Mouse (Mus musculus) kidney, postnatal 10 days (tissue): ENCODE measurements around the gene Dpt.
"Not testable (repeated sequence)": the region's sequence is repeated elsewhere in the genome, so short reads cannot be mapped to it uniquely, and the experiment has no call there.

Experiments used
- DNase-seq: peaks from one replicate; pipeline ENCODE4 v3.0.0; 2021; ENCODE audit warnings: mixed read lengths

Dpt gene

GRCm38 (mm10) chr1:164796471-164796870 is at the start of gene Dpt:
Gene Dpt (plus strand): TSS chr1:164796644.
- DNase-seq: peak; percentile 72

- no peak for DNase-seq
Observed at GRCm38 (mm10) chr1:164753736-164754135, 42.7 kb upstream of the Dpt start.

- no peak for DNase-seq
Observed at GRCm38 (mm10) chr1:164755671-164756070, 40.8 kb upstream of the Dpt start.

- DNase-seq: no peak
Observed at GRCm38 (mm10) chr1:164756951-164757350, 39.5 kb upstream of the Dpt start.

- no peak for DNase-seq
Observed at GRCm38 (mm10) chr1:164758401-164758800, 38.0 kb upstream of the Dpt start.

GRCm38 (mm10) chr1:164762276-164762675 is 34.2 kb upstream of the Dpt start:
- peak; percentile 53 for DNase-seq

DNA sequence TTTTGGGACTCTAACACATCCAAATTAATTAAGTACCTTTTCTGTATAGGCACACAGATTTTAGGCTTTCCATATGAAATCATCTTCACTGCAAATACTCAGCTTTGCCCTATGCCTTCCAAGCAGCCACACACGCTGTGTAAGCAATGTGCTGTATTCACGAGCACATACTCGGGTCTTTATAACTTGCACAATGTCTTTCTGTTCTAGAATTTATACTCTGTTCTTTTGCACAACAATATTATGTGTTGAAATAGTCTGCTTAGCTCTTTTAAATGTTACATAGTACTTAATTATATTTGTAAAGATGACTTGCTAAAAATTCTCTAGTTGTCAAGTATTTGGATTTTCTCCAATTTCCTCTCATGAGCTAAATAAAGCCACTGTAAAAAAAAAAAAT is 29.8 kb upstream of the Dpt start:
- DNase-seq: no peak

- DNase-seq: peak; percentile 73
Observed at GRCm38 (mm10) chr1:164770611-164771010, 25.8 kb upstream of the Dpt start.

DNA sequence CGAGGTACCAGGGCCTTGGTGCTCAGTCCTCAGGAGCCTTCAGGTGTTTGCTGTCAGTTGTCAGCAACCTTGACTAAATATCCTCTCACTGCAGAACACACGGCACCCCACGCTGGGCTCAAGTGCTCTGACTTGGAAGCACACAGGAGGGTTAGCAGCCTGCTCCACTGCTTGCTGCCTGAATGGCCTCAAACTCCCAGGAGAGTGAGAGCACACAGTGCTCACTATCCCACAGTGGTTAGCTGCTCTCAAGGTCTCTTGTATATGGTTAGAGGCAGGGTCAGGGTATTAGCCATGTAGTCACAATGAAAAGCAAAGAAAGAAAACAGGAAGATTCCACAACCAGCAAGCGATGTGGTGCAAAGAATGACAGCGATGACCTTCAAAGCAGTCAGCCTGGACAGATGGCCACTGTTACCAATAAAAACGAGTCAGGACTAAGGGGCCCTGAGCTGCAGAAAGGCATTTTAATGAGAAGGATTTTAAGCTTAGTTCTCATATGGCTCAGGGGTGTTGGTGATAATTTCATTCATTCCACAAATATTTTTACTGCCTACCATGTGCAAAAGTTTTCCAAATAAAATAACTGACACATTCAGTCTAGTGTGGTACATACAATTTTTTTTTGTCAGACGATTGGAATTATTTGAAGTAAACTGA is 15.5 kb upstream of the Dpt start:
- no peak for DNase-seq

DNA sequence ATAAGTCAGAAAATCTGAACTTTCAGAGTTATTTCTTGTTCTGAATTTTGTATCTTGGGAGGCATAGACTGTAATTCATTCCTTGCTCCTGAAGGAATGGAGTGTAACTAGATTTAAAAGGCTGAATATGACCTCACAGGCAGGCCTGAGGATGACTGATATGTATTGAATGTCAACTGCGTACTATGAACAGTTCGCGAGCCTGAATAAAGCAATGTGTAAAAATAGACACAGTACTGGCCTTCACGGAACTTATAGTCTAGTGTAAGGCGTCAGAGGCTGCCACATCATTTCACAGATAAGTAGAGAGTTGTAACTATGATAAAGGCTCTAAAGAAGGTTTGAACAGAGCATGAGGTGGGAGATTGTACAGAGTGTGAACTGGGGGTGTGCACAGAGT is 10.3 kb upstream of the Dpt start:
- no peak for DNase-seq

DNA sequence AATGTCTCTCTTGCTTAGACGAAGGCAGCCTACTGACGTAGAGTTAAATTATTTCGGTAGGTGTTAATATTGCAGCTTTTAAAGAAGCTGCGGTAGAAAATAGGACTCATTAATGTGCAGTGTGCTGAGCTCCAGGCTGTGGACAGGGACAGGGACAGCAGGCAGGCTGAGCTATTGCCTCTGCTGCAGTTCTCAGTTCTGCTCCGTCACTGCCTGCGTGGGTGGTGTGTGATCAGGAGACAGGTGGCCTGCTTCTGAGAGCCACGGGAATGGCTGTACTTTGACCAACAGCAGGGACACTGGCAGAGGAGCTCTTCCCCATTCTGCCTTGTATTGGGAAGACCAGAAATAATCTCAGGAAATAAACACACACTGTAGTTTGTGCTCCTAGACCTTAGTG is 8.7 kb upstream of the Dpt start:
- no peak for DNase-seq

GRCm38 (mm10) chr1:164788292-164788691 is 8.2 kb upstream of the Dpt start:
- DNase-seq: no peak

GRCm38 (mm10) chr1:164790296-164790695 is 6.1 kb upstream of the Dpt start:
- not testable (repeated sequence) for DNase-seq

DNA sequence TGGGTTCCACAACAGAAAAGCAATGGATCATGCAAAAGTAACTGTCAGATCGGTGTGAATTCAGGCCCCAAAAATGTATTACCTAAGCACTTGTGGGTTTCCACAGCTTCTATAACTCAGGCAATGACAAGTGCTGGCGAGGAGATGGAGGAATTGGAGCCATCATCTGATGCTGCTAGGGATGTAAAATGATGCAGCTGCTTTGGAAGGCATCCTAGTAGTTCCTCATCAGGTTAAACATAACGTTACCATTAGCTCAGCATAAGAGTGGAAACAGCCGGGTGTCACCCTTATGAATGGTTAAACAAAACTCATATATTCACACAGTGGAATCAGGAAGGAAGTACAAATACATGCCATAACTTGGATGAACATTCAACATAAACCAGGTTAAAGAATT is 3.4 kb upstream of the Dpt start:
- no peak for DNase-seq

DNA sequence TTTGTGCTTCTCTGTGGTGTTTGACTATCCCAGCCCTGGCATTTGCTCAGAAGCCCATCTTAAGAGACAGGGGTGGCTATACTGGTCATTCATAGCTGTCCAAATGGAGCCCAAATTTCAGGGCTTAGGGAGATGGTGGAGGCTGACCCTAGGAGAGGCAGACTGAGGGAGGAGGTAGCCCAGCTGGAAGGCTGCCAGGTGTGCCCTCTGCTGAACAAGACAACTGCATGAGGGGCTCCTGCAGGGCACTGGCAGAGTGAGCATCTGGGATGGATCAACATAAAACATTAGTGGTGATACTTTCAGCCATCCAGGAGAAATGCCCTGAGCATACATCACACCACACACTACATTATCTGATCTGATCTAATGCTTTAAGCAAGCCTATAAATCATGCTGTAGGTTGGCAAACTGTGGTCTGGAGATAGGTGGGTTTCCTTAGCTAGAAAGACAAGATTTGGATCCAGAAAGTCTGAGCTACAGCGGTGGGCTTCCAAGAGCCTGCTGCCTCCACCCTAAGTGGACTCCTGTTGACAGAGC is 1.4 kb downstream of the Dpt start:
- no peak for DNase-seq

GRCm38 (mm10) chr1:164798471-164798922 is 2.1 kb downstream of the Dpt start:
- DNase-seq: peak; percentile 50

- no peak for DNase-seq
Observed at GRCm38 (mm10) chr1:164799161-164799560, 2.7 kb downstream of the Dpt start.

- DNase-seq: no peak
Observed at GRCm38 (mm10) chr1:164804277-164804676, 7.8 kb downstream of the Dpt start.

DNA sequence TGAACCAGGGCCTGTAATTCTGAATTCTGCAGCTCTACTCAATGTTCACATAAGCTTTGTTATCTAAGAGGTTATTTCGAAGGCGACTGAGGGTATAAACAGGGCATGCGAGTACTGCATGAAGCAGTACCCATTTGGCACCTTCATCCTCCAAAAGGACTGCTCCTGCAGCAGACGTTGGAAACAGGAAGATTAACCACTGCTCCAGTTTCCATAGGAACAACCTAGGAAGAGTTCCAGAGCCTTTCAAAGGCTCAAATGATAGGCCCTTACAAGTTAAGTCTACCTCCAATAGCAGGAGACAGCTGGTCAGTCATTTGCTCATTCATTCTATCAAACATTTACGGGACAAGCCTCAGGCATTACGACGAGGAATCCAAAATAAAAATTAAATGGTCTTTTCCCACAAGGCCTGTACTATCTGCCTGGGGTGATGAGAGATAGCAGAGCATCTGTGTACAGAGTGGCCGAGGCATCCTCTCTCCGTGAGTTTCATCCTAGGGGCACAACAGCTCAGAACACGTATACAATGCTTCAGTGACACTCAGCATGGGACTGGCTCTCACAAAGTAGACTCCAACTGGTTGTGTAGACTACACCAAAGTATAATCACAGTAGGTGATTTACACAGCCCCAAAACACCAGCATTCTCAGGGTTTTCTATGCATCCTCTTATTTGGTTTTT is 8.4 kb downstream of the Dpt start:
- no peak for DNase-seq

GRCm38 (mm10) chr1:164809371-164809770 is 12.9 kb downstream of the Dpt start:
- peak; percentile 65 for DNase-seq

GRCm38 (mm10) chr1:164811296-164811695 is 14.9 kb downstream of the Dpt start:
- no peak for DNase-seq

DNA sequence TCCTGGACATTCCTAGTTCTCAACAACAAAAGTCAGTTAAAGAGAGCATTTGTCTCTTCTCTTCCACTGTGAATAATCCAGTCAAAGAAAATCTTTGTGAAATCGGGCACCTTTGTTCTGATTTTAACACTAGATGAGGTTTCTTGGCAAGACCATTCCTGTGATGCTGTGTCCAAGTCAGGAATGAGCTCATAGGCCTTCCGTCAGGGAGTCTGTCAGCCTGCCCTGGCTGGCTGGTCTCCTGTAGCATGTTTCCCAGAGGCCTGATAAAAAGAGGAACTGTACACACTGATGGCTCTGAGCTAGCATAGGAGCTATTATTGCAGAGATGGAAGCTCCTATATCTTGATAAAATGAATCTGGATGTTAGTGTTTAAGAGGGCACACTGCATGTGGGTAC is 17.8 kb downstream of the Dpt start:
- DNase-seq: no peak

DNA sequence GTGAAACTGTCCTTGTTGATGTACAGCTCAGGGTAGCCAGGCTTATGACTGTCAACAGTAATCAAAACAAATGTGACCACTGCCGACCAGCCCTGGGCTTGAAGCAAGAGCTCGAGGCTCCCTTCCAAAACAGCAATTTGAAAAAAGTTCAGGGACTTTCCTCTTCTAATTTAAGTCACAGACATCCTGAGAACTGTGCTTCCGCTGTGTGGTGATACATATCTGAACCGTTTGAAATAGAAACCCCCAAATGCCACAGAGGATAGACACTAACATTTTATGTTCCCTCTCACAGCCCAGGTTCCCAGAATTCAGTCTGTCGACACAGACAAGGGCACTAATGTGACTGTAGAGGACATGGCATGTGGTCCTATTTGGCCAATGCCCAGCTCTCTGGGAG is 18.9 kb downstream of the Dpt start:
- DNase-seq: no peak

GRCm38 (mm10) chr1:164817331-164817730 is 20.9 kb downstream of the Dpt start:
- no peak for DNase-seq
